Mouse (Mus musculus) liver, embryonic 15.5 days (tissue): Measurements from ENCODE around the gene Mertk. TPM values are rescaled to one million over a fixed set of nuclear protein-coding genes. Genes with fewer than 3 reads are reported as not detected.

Experiments used
- ATAC-seq: fragments of 200-750 bp; cut with Nextera tagmentation; 2 replicates; pipeline ENCODE4 v1.8.0; 2017; ENCODE audit warnings: moderate number of reproducible peaks, mild to moderate bottlenecking, moderate library complexity; ENCODE audit not compliant: insufficient read depth
- H3K27ac ChIP-seq: fragments of 300-500 bp; sonication (generic); replicated peaks from 2 replicates; pipeline ENCODE4 v1.5.1; 2015; ENCODE audit warnings: mild to moderate bottlenecking, inconsistent platforms
- H3K27me3 ChIP-seq: fragments of 300-500 bp; sonication (generic); 2 replicates; pipeline ENCODE4 v1.6.1; 2015; ENCODE audit warnings: mild to moderate bottlenecking, inconsistent platforms
- H3K36me3 ChIP-seq: fragments of 300-500 bp; sonication (generic); replicated peaks from 2 replicates; pipeline ENCODE4 v1.6.1; 2015; ENCODE audit warnings: moderate library complexity, mild to moderate bottlenecking, inconsistent platforms
- H3K4me1 ChIP-seq: fragments of 300-500 bp; sonication (generic); replicated peaks from 2 replicates; pipeline ENCODE4 v1.6.1; 2015; ENCODE audit warnings: inconsistent platforms
- H3K4me2 ChIP-seq: fragments of 300-500 bp; sonication (generic); 2 replicates; pipeline ENCODE4 v1.6.1; 2015; ENCODE audit warnings: moderate library complexity, mild to moderate bottlenecking, inconsistent platforms
- H3K4me3 ChIP-seq: fragments of 300-500 bp; sonication (generic); replicated peaks from 2 replicates; pipeline ENCODE4 v1.5.1; 2015; ENCODE audit warnings: mild to moderate bottlenecking, inconsistent platforms
- H3K9ac ChIP-seq: fragments of 300-500 bp; sonication (generic); 2 replicates; pipeline ENCODE4 v1.6.1; 2015; ENCODE audit warnings: moderate library complexity, mild to moderate bottlenecking, inconsistent platforms
- H3K9me3 ChIP-seq: fragments of 300-500 bp; sonication (generic); replicated peaks from 2 replicates; pipeline ENCODE4 v1.6.1; 2016; ENCODE audit warnings: inconsistent platforms
- WGBS: fragments of 180-500 bp; shearing (Covaris S2); methylation state at CpG from one replicate; pipeline ENCODE4 v1.1.7; 2015; ENCODE audit warnings: mixed read lengths; ENCODE audit not compliant: insufficient replicate concordance; 5-methylcytosine and 5-hydroxymethylcytosine counted together
- polyA plus RNA-seq: library from polyadenylated mRNA; unstranded; fragments of >200 nt; fragmentation: Nextera tagmentation; extraction: Ambion mirVana; gene quantifications from 2 replicates; pipeline ENCODE4 v1.2.1, GENCODE M21; 2015

The Mertk gene
- polyA plus RNA-seq, 1 experiment from 2014 or later: 5.3 TPM

GRCm38 (mm10) chr2:128722106-128722710, 23.5 kb downstream of the Mertk start:
- H3K27ac ChIP-seq: no peak overlapping the region
- 71% methylated on average over 5 of the region's 5 CpGs for WGBS
- no peaks in the 10 kb centered on the region for H3K9me3 ChIP-seq
- no peak overlapping the region for H3K4me2 ChIP-seq
- H3K4me1 ChIP-seq: 0 out of 2 replicates have a peak, but pooled peaks cover 11% of the 10 kb centered on the region
- no peak overlapping the region for H3K9ac ChIP-seq
- no peak for ATAC-seq
- H3K4me3 ChIP-seq: no peak overlapping the region
- no peaks in the 10 kb centered on the region for H3K36me3 ChIP-seq
- no peaks in the 10 kb centered on the region for H3K27me3 ChIP-seq

DNA sequence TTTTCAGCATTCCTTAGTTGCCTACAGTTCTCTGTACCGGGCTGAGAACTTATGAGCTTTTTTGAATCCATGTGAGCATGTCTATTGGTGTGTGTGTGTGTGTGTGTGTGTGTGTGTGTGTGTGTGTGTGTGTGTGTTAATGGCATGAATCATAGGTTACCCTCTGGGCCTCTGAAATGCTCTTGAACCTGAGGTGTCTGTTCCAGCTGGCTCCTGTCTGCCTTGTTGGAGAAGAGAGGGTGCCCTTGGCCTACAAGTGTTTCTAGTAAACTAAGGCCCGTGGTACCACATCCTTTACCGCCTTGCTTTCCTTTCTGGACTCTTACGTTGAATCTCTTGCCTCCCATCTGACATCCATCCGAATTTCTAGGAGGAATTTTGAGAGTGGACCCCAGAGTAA, 27.3 kb downstream of the Mertk start:
- H3K36me3 ChIP-seq: no peaks in the 10 kb centered on the region
- H3K9me3 ChIP-seq: no peaks in the 10 kb centered on the region
- no peak overlapping the region for H3K9ac ChIP-seq
- H3K27me3 ChIP-seq: no peaks in the 10 kb centered on the region
- H3K4me2 ChIP-seq: no peak overlapping the region
- no peak overlapping the region for H3K4me3 ChIP-seq
- WGBS: 64% methylated on average over 5 of the region's 5 CpGs
- no peak for ATAC-seq
- no peaks in the 10 kb centered on the region for H3K4me1 ChIP-seq
- no peak overlapping the region for H3K27ac ChIP-seq

- WGBS: 51% methylated on average over 7 of the region's 7 CpGs
- Histone ChIP-seq H3K9me3 (no peaks in the 10 kb centered on the region), H3K4me1 (no peaks in the 10 kb centered on the region), H3K4me3 (no peak overlapping the region), H3K27ac (no peak overlapping the region), H3K36me3 (no peaks in the 10 kb centered on the region), H3K4me2 (no peak overlapping the region), H3K27me3 (no peaks in the 10 kb centered on the region), H3K9ac (no peak overlapping the region)
- ATAC-seq: no peak
These were observed 27.9 kb downstream of the Mertk start for GRCm38 (mm10) chr2:128726626-128727025.

DNA sequence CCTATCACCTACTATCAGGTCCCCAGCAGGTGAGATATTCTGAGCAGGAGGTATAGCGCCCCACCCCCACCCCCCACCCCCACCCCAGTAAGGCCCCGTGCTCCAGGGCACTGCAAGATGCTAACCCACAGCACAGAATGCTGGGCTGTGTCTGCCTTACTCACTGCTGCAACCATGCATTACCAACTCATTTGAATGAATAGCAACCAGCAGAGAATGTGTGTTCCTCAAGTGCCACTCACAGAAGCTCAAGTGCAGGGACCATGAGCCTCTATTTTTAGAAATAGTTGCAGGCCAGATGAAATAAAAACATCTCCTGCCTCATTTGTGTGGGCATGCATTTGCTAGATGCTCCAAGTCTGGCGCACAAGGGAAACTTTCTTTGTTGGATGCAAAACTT, 28.8 kb downstream of the Mertk start:
- WGBS: 45% methylated on average over 3 of the region's 3 CpGs
- Histone ChIP-seq H3K9me3 (no peaks in the 10 kb centered on the region), H3K27me3 (no peaks in the 10 kb centered on the region), H3K4me3 (no peak overlapping the region), H3K9ac (no peak overlapping the region), H3K4me1 (no peaks in the 10 kb centered on the region), H3K4me2 (no peak overlapping the region), H3K27ac (no peak overlapping the region), H3K36me3 (no peaks in the 10 kb centered on the region)
- no peak for ATAC-seq

GRCm38 (mm10) chr2:128728066-128728465, 29.3 kb downstream of the Mertk start:
- Histone ChIP-seq H3K27me3 (no peaks in the 10 kb centered on the region), H3K27ac (no peak overlapping the region), H3K4me1 (no peaks in the 10 kb centered on the region), H3K9ac (no peak overlapping the region), H3K4me3 (no peak overlapping the region), H3K36me3 (no peaks in the 10 kb centered on the region), H3K9me3 (no peaks in the 10 kb centered on the region), H3K4me2 (no peak overlapping the region)
- ATAC-seq: no peak
- WGBS: 53% methylated on average over 4 of the region's 4 CpGs

- Histone ChIP-seq H3K4me2 (no peak overlapping the region), H3K9ac (no peak overlapping the region), H3K36me3 (no peaks in the 10 kb centered on the region), H3K4me3 (no peak overlapping the region), H3K27me3 (no peaks in the 10 kb centered on the region), H3K27ac (no peak overlapping the region), H3K9me3 (no peaks in the 10 kb centered on the region), H3K4me1 (no peaks in the 10 kb centered on the region)
- 61% methylated on average over 7 of the region's 7 CpGs for WGBS
- no peak for ATAC-seq
These were observed 30.4 kb downstream of the Mertk start for GRCm38 (mm10) chr2:128729141-128729540.

DNA sequence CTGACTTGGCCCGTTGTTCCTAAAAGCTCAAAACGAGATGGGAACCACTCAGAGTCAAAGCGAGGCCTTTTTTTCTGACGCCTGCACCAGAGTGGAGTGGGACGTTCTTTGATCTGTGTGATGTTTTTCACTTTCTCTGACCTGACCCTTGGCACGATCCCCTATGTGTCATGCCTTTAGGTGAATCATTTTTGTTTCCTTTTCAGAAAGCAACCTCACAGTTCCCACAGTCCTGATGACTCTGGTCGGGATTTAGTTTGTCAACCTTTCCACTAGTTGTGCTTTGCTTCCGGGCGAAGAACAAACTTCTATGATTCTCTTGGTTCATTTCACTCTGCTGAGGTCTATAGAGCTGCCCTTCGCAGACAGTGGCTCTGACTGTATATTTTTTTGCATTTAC, 32.8 kb downstream of the Mertk start:
- no peak overlapping the region for H3K27ac ChIP-seq
- no peaks in the 10 kb centered on the region for H3K9me3 ChIP-seq
- no peak overlapping the region for H3K4me3 ChIP-seq
- H3K36me3 ChIP-seq: no peaks in the 10 kb centered on the region
- no peak overlapping the region for H3K4me2 ChIP-seq
- no peak for ATAC-seq
- H3K9ac ChIP-seq: no peak overlapping the region
- no peaks in the 10 kb centered on the region for H3K27me3 ChIP-seq
- 66% methylated on average over 10 of the region's 10 CpGs for WGBS
- no peaks in the 10 kb centered on the region for H3K4me1 ChIP-seq

DNA sequence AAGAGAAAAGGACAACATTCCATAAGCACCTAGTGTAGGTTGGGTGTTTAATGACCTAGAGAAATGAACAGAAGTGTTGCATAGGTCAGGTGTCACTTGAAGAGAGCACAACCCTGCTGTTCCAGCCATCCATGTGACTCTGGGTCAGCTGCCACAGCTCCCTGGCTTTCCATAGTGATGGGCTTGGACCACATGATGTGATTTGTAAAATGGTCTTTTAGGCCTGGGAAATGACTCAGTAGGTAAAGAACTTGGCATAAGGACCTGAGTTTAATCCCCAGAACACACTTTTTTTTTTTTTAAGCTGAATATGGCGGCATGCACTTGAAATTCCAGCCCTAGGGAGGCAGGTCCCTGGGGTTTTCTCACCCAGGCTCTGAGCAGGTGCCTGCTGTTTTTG, 33.2 kb downstream of the Mertk start:
- no peaks in the 10 kb centered on the region for H3K36me3 ChIP-seq
- H3K9me3 ChIP-seq: no peaks in the 10 kb centered on the region
- H3K9ac ChIP-seq: no peak overlapping the region
- 69% methylated on average over 1 of the region's 1 CpGs for WGBS
- no peak overlapping the region for H3K27ac ChIP-seq
- no peaks in the 10 kb centered on the region for H3K4me1 ChIP-seq
- H3K4me2 ChIP-seq: no peak overlapping the region
- no peaks in the 10 kb centered on the region for H3K27me3 ChIP-seq
- no peak overlapping the region for H3K4me3 ChIP-seq
- ATAC-seq: no peak

GRCm38 (mm10) chr2:128735089-128735488, 36.3 kb downstream of the Mertk start:
- no peak overlapping the region for H3K4me2 ChIP-seq
- 35% methylated on average over 3 of the region's 3 CpGs for WGBS
- H3K27me3 ChIP-seq: no peaks in the 10 kb centered on the region
- no peak for ATAC-seq
- no peaks in the 10 kb centered on the region for H3K9me3 ChIP-seq
- H3K36me3 ChIP-seq: no peaks in the 10 kb centered on the region
- no peak overlapping the region for H3K9ac ChIP-seq
- H3K4me3 ChIP-seq: no peak overlapping the region
- no peaks in the 10 kb centered on the region for H3K4me1 ChIP-seq
- no peak overlapping the region for H3K27ac ChIP-seq

DNA sequence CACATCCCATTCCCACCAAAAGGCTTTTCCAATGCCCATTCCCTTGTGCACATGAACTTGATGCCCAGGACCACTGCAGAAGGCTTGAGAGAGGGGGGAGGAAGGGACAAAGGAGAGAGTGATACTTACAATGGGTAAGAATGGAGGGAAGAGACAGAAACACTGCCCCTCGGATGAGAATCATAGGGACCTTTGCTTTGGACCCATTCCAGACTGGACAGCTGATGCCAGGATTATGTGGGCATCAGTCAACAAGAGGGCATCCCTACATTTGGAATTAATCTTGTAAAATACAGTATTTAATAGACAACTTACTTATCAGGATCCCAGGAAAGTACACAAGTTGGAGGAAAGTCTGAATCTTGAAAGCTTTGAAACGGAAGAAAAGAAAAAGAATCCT, 38.3 kb downstream of the Mertk start:
- Histone ChIP-seq H3K4me2 (no peak overlapping the region), H3K27ac (no peak overlapping the region), H3K4me1 (no peaks in the 10 kb centered on the region), H3K9ac (no peak overlapping the region), H3K36me3 (no peaks in the 10 kb centered on the region), H3K27me3 (no peaks in the 10 kb centered on the region), H3K4me3 (no peak overlapping the region), H3K9me3 (no peaks in the 10 kb centered on the region)
- WGBS: 66% methylated on average over 2 of the region's 2 CpGs
- ATAC-seq: no peak

- Histone ChIP-seq H3K4me3 (no peak overlapping the region), H3K27me3 (no peaks in the 10 kb centered on the region), H3K9me3 (no peaks in the 10 kb centered on the region), H3K27ac (no peak overlapping the region), H3K36me3 (no peaks in the 10 kb centered on the region), H3K4me1 (no peaks in the 10 kb centered on the region), H3K4me2 (no peak overlapping the region), H3K9ac (no peak overlapping the region)
- WGBS: 80% methylated on average over 4 of the region's 4 CpGs
- no peak for ATAC-seq
These were observed 39.0 kb downstream of the Mertk start for GRCm38 (mm10) chr2:128737796-128738195.

DNA sequence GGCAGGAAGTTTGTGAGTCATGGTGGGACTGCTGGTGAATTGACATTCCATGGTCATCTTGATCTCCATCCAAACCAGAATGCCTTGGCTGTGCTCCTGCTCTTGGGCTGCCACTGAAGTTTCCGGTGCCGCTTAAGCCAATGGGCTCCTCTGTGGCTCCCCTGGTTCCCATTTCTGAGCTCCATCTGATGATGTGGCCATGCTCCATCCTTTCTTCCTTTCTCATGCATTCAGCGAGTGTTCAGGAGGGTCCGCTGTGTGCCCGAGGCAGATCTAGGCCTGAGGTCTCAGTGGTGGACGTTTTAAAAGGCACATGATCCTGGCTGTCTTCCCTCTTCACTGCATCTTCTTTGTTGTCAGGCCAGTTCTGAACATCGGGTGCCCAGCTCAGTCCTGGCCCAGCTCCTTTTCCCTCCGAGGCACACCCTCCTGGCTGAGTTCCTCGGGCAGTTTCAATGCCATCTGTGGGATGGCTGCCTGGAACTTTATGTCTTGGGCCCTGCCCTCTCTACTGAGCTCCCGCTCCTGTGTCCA, 40.0 kb downstream of the Mertk start:
- Histone ChIP-seq H3K4me2 (no peak overlapping the region), H3K4me1 (no peaks in the 10 kb centered on the region), H3K27me3 (no peaks in the 10 kb centered on the region), H3K27ac (no peak overlapping the region), H3K36me3 (no peaks in the 10 kb centered on the region), H3K4me3 (no peak overlapping the region), H3K9ac (no peak overlapping the region), H3K9me3 (no peaks in the 10 kb centered on the region)
- WGBS: 71% methylated on average over 10 of the region's 10 CpGs
- ATAC-seq: no peak
